Mouse (Mus musculus) ES-E14 (cell line): ENCODE data around the gene Irak1bp1.

ENCODE experiments used
- CHD2 ChIP-seq: IDR thresholded peaks from 2 replicates; pipeline ENCODE4 v1.6.1; 2014; ENCODE audit warnings: mild to moderate bottlenecking, low read depth, low read length, inconsistent platforms
- MAFK ChIP-seq: IDR thresholded peaks from 2 replicates; pipeline ENCODE4 v1.6.1; 2014; ENCODE audit warnings: mild to moderate bottlenecking, low read depth, low read length, inconsistent platforms; ENCODE audit not compliant: insufficient read depth
- ZC3H11A ChIP-seq: IDR thresholded peaks from 2 replicates; pipeline ENCODE4 v1.6.1; 2012; ENCODE audit warnings: low read depth, mild to moderate bottlenecking, inconsistent platforms, low read length, borderline replicate concordance

DNA sequence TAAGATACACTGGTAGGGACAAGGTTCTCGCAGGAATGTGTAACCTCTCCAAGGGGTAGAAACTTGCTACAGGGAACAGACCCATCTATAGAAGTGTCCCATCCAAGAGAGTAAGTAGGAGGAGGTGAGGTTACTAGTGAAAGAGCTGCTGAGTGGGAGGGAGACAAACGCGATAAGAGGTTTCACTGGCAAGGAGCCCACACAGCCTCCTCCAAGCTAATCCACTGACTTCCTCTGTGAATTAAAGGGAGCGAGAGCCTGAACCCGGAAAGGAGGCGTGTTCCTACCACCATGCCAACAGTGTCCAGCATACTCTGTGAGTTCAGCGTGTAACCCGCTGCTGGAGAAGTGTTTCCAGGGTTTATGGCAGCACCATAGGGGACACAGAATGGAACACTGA, 29.0 kb upstream of the Irak1bp1 start:
- TF ChIP-seq CHD2 (no peak), ZC3H11A (no peak), MAFK (no peak)
